In the genomic region with DNA sequence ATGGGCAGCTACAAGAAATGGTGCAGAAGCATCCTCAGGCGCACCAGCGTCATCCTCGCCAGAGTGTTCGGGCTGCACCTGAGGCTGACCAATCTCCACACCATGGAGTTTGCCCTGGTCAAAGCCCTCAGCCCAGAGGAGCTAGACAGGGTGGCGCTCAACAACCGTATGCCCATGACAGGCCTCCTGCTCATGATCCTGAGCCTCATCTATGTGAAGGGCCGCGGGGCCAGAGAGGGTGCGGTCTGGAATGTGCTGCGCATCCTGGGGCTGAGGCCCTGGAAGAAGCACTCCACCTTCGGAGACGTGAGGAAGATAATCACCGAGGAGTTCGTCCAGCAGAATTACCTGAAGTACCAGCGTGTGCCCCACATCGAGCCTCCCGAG, we compare ENCODE assay signal across 7 mouse cellular contexts. TPM values are rescaled to one million over a fixed set of nuclear protein-coding genes. Genes with fewer than 3 reads are reported as not detected.
DNase-seq lines count a peak whose midpoint lies in the region; ATAC-seq and TF ChIP-seq lines count a peak whose summit lies in the region.

No protein-coding gene starts in this region.

- H3K4me3 ChIP-seq in liver, adult 2 months (ENCODE audit: insufficient read depth, low read depth, low read length): peak overlapping the region; percentile 32; the same call in 1 of the 2 replicates
- H3K4me3 ChIP-seq in embryonic facial prominence, embryonic 12.5 days: peak overlapping the region; percentile 53
- H3K4me3 ChIP-seq in heart, postnatal 0 days (ENCODE audit: low read depth, low read length): peak overlapping the region; percentile 54
- peak overlapping the region; percentile 53 for H3K4me3 ChIP-seq in limb, embryonic 15.5 days
- H3K4me3 ChIP-seq in stomach, embryonic 14.5 days (ENCODE audit: low read depth, low read length): peak overlapping the region; percentile 42

- TF ChIP-seq POLR2A in liver, adult 2 months (IDR thresholded peaks at IDR 0.05; ENCODE audit: extremely low read depth, insufficient read depth, low read length): no peak

- H3K79me2 ChIP-seq in liver, adult 2 months (ENCODE audit: control insufficient read depth, insufficient read depth, low read length): no peaks in the 10 kb centered on the region

- no peak overlapping the region for H3K27ac ChIP-seq in liver, adult 2 months (replicated peaks; ENCODE audit: insufficient read depth, low read depth, low read length)
- H3K27ac ChIP-seq in embryonic facial prominence, embryonic 12.5 days: 0 out of 2 replicates have a peak overlapping the region, but pooled peaks have one; percentile 47
- no peak overlapping the region for H3K27ac ChIP-seq in heart, postnatal 0 days (ENCODE audit: low read depth)
- no peak overlapping the region for H3K27ac ChIP-seq in limb, embryonic 15.5 days
- H3K27ac ChIP-seq in stomach, embryonic 14.5 days (ENCODE audit: low read length): no peak overlapping the region

- no peak for DNase-seq in liver, adult 2 months (ENCODE audit: extremely low read depth, low read depth, low spot score)
- no peak for DNase-seq in liver
- DNase-seq in heart, postnatal 0 days (ENCODE audit: low spot score): no peak

- H3K36me3 ChIP-seq in liver, adult 2 months (ENCODE audit: control insufficient read depth, insufficient read depth, low read length): no peaks in the 10 kb centered on the region
- no peaks in the 10 kb centered on the region for H3K36me3 ChIP-seq in embryonic facial prominence, embryonic 12.5 days
- no peaks in the 10 kb centered on the region for H3K36me3 ChIP-seq in heart, postnatal 0 days (replicated peaks; ENCODE audit: control insufficient read depth, insufficient read depth, low read length)
- no peaks in the 10 kb centered on the region for H3K36me3 ChIP-seq in limb, embryonic 15.5 days
- no peaks in the 10 kb centered on the region for H3K36me3 ChIP-seq in stomach, embryonic 14.5 days (ENCODE audit: control insufficient read depth, insufficient read depth, low read length)

- no peak for TF ChIP-seq CTCF in liver, adult 2 months (IDR thresholded peaks at IDR 0.05; ENCODE audit: low read depth, low read length)
- no peak for TF ChIP-seq CTCF in heart, postnatal 0 days (IDR thresholded peaks at IDR 0.05; ENCODE audit: low read depth)

- 32% methylated on average over 17 of the region's 17 CpGs for WGBS in liver, adult 2 months
- WGBS in embryonic facial prominence, embryonic 12.5 days: 41% methylated on average over 17 of the region's 17 CpGs
- 30% methylated on average over 17 of the region's 17 CpGs for WGBS in heart, postnatal 0 days
- WGBS in limb, embryonic 15.5 days: 32% methylated on average over 17 of the region's 17 CpGs
- WGBS in stomach, embryonic 14.5 days: 35% methylated on average over 17 of the region's 17 CpGs

- no peaks in the 10 kb centered on the region for H3K9me3 ChIP-seq in embryonic facial prominence, embryonic 12.5 days
- no peaks in the 10 kb centered on the region for H3K9me3 ChIP-seq in heart, postnatal 0 days (replicated peaks; ENCODE audit: control insufficient read depth, low read length)
- no peaks in the 10 kb centered on the region for H3K9me3 ChIP-seq in limb, embryonic 15.5 days
- no peaks in the 10 kb centered on the region for H3K9me3 ChIP-seq in stomach, embryonic 14.5 days (ENCODE audit: control insufficient read depth, low read depth, low read length)

- ATAC-seq in embryonic facial prominence, embryonic 12.5 days (ENCODE audit: insufficient number of reproducible peaks, insufficient read depth, low FRiP score, low TSS enrichment): peak; percentile 64
- peak; percentile 13; the same call in 1 of the 2 replicates for ATAC-seq in heart, postnatal 0 days (ENCODE audit: insufficient read depth, low read depth)
- 0 out of 2 replicates have a peak, but pooled peaks have one; percentile 20 for ATAC-seq in limb, embryonic 15.5 days (ENCODE audit: insufficient number of reproducible peaks, low FRiP score, low TSS enrichment, low read depth)
- no peak for ATAC-seq in stomach, embryonic 14.5 days (ENCODE audit: insufficient number of reproducible peaks, insufficient read depth, low FRiP score, low read depth)
- ATAC-seq in megakaryocyte-erythroid progenitor cell, adult 5-6 weeks (replicated peaks; ENCODE audit: low FRiP score, low TSS enrichment, poor library complexity, severe bottlenecking): no peak

- peaks cover 6% of the 10 kb centered on the region for H3K27me3 ChIP-seq in liver, adult 2 months (ENCODE audit: control insufficient read depth, insufficient read depth, low read length)
- no peaks in the 10 kb centered on the region for H3K27me3 ChIP-seq in embryonic facial prominence, embryonic 12.5 days
- H3K27me3 ChIP-seq in heart, postnatal 0 days (ENCODE audit: control insufficient read depth, insufficient read depth, low read length): no peaks in the 10 kb centered on the region
- no peaks in the 10 kb centered on the region for H3K27me3 ChIP-seq in limb, embryonic 15.5 days
- H3K27me3 ChIP-seq in stomach, embryonic 14.5 days (ENCODE audit: control insufficient read depth, insufficient read depth, low read length): no peaks in the 10 kb centered on the region

- no peaks in the 10 kb centered on the region for H3K4me1 ChIP-seq in liver, adult 2 months (ENCODE audit: control insufficient read depth, insufficient read depth, low read length)
- H3K4me1 ChIP-seq in embryonic facial prominence, embryonic 12.5 days: no peaks in the 10 kb centered on the region
- no peaks in the 10 kb centered on the region for H3K4me1 ChIP-seq in heart, postnatal 0 days (ENCODE audit: control insufficient read depth, insufficient read depth)
- H3K4me1 ChIP-seq in limb, embryonic 15.5 days: no peaks in the 10 kb centered on the region
- H3K4me1 ChIP-seq in stomach, embryonic 14.5 days (ENCODE audit: control insufficient read depth, insufficient read depth, low read length): no peaks in the 10 kb centered on the region

- TF ChIP-seq EP300 in heart, postnatal 0 days (IDR thresholded peaks at IDR 0.05; ENCODE audit: low read depth): no peak

- no peak overlapping the region for H3K9ac ChIP-seq in liver, adult 2 months (ENCODE audit: low read depth, low read length)
- peak overlapping the region; percentile 66 for H3K9ac ChIP-seq in embryonic facial prominence, embryonic 12.5 days
- H3K9ac ChIP-seq in heart, postnatal 0 days (replicated peaks; ENCODE audit: low read depth, low read length): peak overlapping the region; percentile 24
- H3K9ac ChIP-seq in limb, embryonic 15.5 days: peak overlapping the region; percentile 50
- peak overlapping the region; percentile 26; the same call in 1 of the 2 replicates for H3K9ac ChIP-seq in stomach, embryonic 14.5 days (replicated peaks; ENCODE audit: low read depth, low read length)

- H3K4me2 ChIP-seq in embryonic facial prominence, embryonic 12.5 days (replicated peaks): peak overlapping the region; percentile 67
- peak overlapping the region; percentile 67 for H3K4me2 ChIP-seq in heart, postnatal 0 days (ENCODE audit: low read depth, low read length)
- peak overlapping the region; percentile 56 for H3K4me2 ChIP-seq in limb, embryonic 15.5 days
- H3K4me2 ChIP-seq in stomach, embryonic 14.5 days (replicated peaks; ENCODE audit: low read depth, low read length): peak overlapping the region; percentile 54

RNA-seq across cellular contexts. Expression of a gene that starts 2.4 kb away (rescaled TPM):
- 0.37 and 0.67 TPM in 2 replicates for total RNA-seq in liver, adult 2 months (2014; rRNA removed)
- polyA plus RNA-seq in liver, adult 2 months (2012; rRNA removed): 0.34 TPM in 2 replicates
- polyA plus RNA-seq in embryonic facial prominence, embryonic 12.5 days (2016; fragmentation: Nextera tagmentation; extraction: Ambion mirVana): 120 and 139 TPM in 2 replicates
- 21.0 and 22.3 TPM in 2 replicates for total RNA-seq in heart, postnatal 0 days (2014; rRNA removed; ENCODE audit: low replicate concordance)
- 23.5 and 26.0 TPM in 2 replicates for polyA plus RNA-seq in heart, postnatal 0 days (2015; fragmentation: Nextera tagmentation; extraction: Ambion mirVana)
- polyA plus RNA-seq in limb, embryonic 15.5 days (2015; fragmentation: Nextera tagmentation; extraction: Ambion mirVana): 122 and 165 TPM in 2 replicates
- polyA plus RNA-seq in stomach, embryonic 14.5 days (2014; fragmentation: Nextera tagmentation; extraction: Ambion mirVana): 98.1 and 101 TPM in 2 replicates
- total RNA-seq in megakaryocyte-erythroid progenitor cell, adult 5-6 weeks (2014; fragmentation: Nextera tagmentation): 0.35 TPM in 1 of 2 replicates, not detected in the other
- total RNA-seq in megakaryocyte-erythroid progenitor cell, adult 5-6 weeks (2017): not detected in 2 replicates

RNA-seq across cellular contexts. Expression of a gene that starts 28.0 kb away (rescaled TPM):
- total RNA-seq in liver, adult 2 months (2014; rRNA removed): not detected in 2 replicates
- not detected in 2 replicates for polyA plus RNA-seq in liver, adult 2 months (2012; rRNA removed)
- 6.9 and 7.4 TPM in 2 replicates for polyA plus RNA-seq in embryonic facial prominence, embryonic 12.5 days (2016; fragmentation: Nextera tagmentation; extraction: Ambion mirVana)
- 0.46 and 0.85 TPM in 2 replicates for total RNA-seq in heart, postnatal 0 days (2014; rRNA removed; ENCODE audit: low replicate concordance)
- 0.23 and 0.33 TPM in 2 replicates for polyA plus RNA-seq in heart, postnatal 0 days (2015; fragmentation: Nextera tagmentation; extraction: Ambion mirVana)
- 5.1 and 10.0 TPM in 2 replicates for polyA plus RNA-seq in limb, embryonic 15.5 days (2015; fragmentation: Nextera tagmentation; extraction: Ambion mirVana)
- polyA plus RNA-seq in stomach, embryonic 14.5 days (2014; fragmentation: Nextera tagmentation; extraction: Ambion mirVana): 1.9 and 2.6 TPM in 2 replicates
- total RNA-seq in megakaryocyte-erythroid progenitor cell, adult 5-6 weeks (2014; fragmentation: Nextera tagmentation): not detected in 2 replicates
- total RNA-seq in megakaryocyte-erythroid progenitor cell, adult 5-6 weeks (2017): not detected in 2 replicates

Comparison
In these comparisons a context has a peak if more than half of its experiments do, and no peak if none do; other contexts are left out.
1. ATAC-seq: peak in embryonic facial prominence, embryonic 12.5 days (single experiment), heart, postnatal 0 days (single experiment) and limb, embryonic 15.5 days (single experiment); none in stomach, embryonic 14.5 days (single experiment) and megakaryocyte-erythroid progenitor cell, adult 5-6 weeks (single experiment).
2. RNA of a gene that starts 2.4 kb away (polyA plus RNA-seq): 122 to 165 TPM in limb, embryonic 15.5 days, 120 to 139 TPM in embryonic facial prominence, embryonic 12.5 days, 98.1 to 101 TPM in stomach, embryonic 14.5 days and 23.5 to 26.0 TPM in heart, postnatal 0 days; 0.34 TPM in liver, adult 2 months; every median in the first group is over 10 times any median in the second.
3. Peak in every context shown above with its lines, with median percentiles within 50 percentile points of each other: H3K4me3 ChIP-seq and H3K4me2 ChIP-seq.